Mouse (Mus musculus) heart, postnatal 10 days (tissue): ENCODE results near the gene Prex1. TPM values are rescaled to one million over a fixed set of nuclear protein-coding genes. Genes with fewer than 3 reads are reported as not detected.
"Not testable (repeated sequence)": the region's sequence is repeated elsewhere in the genome, so short reads cannot be mapped to it uniquely, and the experiment has no call there.

Experiments
- DNase-seq, 2 experiments: peaks; one replicate each; pipeline ENCODE4 v3.0.0; 2021
- intact Hi-C: fragments of 180-260 bp; cut with DNase I; formaldehyde crosslinking; loops from one replicate; pipeline ENCODE4 v1.15.1; 2025
- total RNA-seq, 2 experiments: library from RNA; stranded (reverse); gene quantifications; 2 replicates each; pipeline ENCODE4 v1.2.3; 2021

The Prex1 gene
- total RNA-seq, 2 experiments from 2014 or later: 12.1 to 17.7 TPM

DNA sequence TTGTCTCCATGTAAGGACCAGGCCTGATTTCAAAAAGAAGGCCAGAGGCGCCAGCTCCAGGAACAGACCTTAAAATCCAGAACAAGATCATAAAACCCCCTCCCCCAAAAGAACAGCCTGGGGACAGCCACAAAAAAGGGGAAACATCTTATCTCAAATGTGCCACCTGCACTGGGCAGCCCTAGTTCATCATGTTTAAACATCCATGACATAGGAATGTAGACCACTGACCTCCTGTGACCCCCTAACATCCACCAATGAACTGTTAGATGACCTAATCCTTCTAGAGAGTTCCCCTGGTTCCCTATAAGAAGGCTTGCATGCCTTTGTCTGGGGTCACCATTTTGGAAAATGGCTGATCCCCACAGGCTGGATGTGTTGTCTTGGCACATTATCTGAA lies 173.4 kb downstream of the Prex1 start:
- DNase-seq: no peak
- intact Hi-C loops: no loop called here

DNA sequence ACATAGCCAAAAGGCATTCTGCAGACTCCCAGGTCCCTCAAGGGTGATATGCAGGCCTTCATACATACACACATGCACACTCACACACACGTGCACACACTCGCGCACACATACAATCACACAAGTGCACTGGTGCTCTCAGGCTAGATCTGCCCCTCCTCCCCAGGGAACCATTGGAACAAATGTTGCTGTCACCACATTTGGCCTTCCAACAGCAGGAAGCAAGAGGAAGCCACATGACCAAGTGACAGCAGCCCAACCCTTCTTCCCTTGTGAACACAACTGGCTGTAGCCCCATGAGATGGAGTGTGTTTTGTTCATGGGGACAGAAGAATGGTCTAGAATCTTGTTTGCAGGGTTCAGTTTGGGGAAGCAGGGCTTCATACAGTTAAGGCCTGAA lies 176.7 kb downstream of the Prex1 start:
- peak; percentile 53 to 68 for DNase-seq
- intact Hi-C loops: no loop called here

- DNase-seq: no peak
- intact Hi-C loops: no loop called here
Observed at GRCm38 (mm10) chr2:166535519-166535918, 178.1 kb downstream of the Prex1 start.

DNA sequence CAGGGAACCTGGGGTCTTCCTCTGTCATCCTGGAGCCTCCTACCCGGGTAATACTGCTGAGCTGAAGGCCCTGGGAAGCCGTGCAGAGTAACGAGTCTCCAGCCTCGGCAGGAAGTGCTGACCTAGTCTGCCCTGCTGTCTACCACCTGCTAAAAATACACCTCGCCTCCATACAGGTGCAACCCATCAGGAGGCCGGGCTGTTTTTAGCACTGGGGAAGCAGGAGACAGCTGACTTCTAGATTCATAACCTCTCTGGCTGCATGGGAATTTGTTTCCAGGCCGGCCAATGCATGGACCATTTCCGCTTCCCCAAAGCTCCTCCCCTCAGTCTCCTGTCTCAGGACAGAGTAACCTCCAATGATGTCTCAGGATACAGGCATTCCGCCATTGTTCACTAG lies 187.4 kb downstream of the Prex1 start:
- intact Hi-C loops: no loop called here
- no peak for DNase-seq

- intact Hi-C loops: loop anchor here (5.0 kb wide), 1 partner anchor 96 kb away; no protein-coding TSS in a partner anchor
- no peak for DNase-seq
Observed at GRCm38 (mm10) chr2:166523156-166523890, 190.3 kb downstream of the Prex1 start.

GRCm38 (mm10) chr2:166522612-166523120 lies 191.0 kb downstream of the Prex1 start:
- DNase-seq: no peak
- intact Hi-C loops: loop anchor here (5.0 kb wide), 1 partner anchor 95 kb away; no protein-coding TSS in a partner anchor

DNA sequence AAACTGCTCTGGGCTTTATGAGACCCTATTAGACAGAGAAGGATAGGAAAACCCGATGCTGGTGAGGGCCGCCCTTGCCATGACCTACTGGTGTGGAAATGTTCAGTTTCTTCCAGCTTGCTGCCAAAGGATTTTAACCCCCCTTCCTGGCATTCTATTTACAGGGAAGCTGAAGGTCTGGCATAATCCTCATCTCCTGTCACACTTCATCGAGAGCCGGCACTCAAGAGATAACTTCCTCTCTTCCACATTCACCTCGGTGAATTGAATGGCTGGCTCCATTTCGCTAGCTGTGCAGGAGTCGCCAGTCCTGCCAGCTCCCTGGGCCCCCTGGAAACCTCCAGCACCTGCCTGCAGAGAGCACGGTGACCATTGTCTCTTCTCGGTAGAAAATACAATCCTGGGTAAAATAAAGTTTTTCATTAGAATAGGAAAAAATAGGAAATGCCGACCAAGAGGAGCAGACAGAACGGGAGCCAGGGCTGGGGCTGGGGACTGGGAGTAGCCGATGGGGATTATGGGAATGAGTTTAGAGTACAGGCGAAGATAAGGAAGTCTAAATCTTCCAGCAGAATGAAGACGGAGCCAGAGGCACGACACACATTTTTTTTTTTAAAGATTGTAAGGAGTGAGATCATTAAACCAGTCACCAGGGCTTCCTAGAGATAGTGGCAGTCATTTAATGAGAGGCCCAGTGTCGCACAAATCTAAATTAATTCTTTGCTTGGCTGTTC lies 191.6 kb downstream of the Prex1 start:
- DNase-seq: peak; percentile 78
- intact Hi-C loops: loop anchor here (5.0 kb wide), 1 partner anchor 95 kb away; no protein-coding TSS in a partner anchor

DNA sequence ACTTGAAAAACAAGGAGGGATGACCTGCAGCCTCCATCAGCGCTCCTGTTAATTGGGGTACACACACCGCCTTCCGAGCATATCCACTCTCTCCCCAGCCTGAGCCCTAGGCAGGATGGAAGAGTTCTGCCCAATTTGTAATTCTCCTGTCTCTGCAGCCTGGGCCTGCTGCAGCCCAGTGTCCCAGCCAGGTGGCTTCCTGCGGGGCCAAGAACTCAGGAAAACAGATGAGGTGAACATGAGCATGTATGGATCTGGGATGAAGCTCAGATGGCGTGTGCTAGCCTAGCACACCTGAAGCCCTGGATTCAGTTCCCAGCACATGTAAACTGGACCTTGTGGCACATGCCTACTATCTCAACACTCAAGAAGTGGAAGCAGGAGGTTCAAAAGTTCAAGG lies 192.2 kb downstream of the Prex1 start:
- intact Hi-C loops: loop anchor here (5.0 kb wide), 1 partner anchor 94 kb away; no protein-coding TSS in a partner anchor
- no peak for DNase-seq

DNA sequence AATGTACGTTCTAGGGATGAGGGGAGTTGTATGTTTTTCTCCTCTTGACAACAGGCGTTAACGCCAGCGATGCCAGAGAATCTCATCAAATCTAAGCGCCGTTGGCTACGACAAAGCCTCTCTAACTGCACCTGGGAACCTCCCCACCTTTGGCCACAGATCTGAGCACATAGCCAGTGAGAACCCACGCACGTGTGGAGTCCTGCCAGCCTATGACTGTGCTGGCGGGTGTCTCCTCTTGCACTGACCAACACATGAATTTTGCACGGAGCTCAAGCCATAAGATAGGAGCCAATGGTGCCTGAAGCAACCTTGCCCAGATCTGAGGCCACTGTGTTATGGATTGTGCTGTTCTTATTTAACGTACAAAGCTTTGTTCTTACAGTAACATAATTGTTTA lies 193.1 kb downstream of the Prex1 start:
- intact Hi-C loops: loop anchor here (5.0 kb wide), 1 partner anchor 93 kb away; no protein-coding TSS in a partner anchor
- no peak for DNase-seq

- intact Hi-C loops: not testable (repeated sequence)
- peak; percentile 78 to 82 for DNase-seq
Observed at GRCm38 (mm10) chr2:166517392-166518174, 196.0 kb downstream of the Prex1 start.

GRCm38 (mm10) chr2:166516818-166517353 lies 196.7 kb downstream of the Prex1 start:
- intact Hi-C loops: no loop called here

More at GRCm38 (mm10) chr2:166516818-166517353, 196.7 kb downstream of the Prex1 start:
- DNase-seq: no peak

Other genes starting within 250 kb of the Prex1 start
- 1 to 10 TPM; 3.0 to 3.2 TPM for gene Trp53rkb, start 78.7 kb upstream of the Prex1 start, total RNA-seq
- 10 to 100 TPM; 40.1 to 43.4 TPM for gene Arfgef2, start 91.8 kb upstream of the Prex1 start, total RNA-seq
- 10 to 100 TPM; 48.0 to 53.0 TPM for gene Cse1l, start 192.2 kb upstream of the Prex1 start, total RNA-seq